Mouse (Mus musculus) ovary, adult 2 months (tissue): ENCODE data around the gene Calcr. TPM values are rescaled to one million over a fixed set of nuclear protein-coding genes. Genes with fewer than 3 reads are reported as not detected.

ENCODE experiments used
- polyA plus RNA-seq: library from polyadenylated mRNA; depleted of rRNA; stranded (reverse); fragments of >200 nt; gene quantifications from 2 replicates; pipeline ENCODE4 v1.2.3, GENCODE M21; 2012; rRNA removed

The Calcr gene
- polyA plus RNA-seq: not detected in 2 replicates

GRCm38 (mm10) chr6:3764230-3764764 lies at the start of gene Calcr:
Gene Calcr (minus strand): TSS chr6:3764714.

Other genes with a start within 250 kb of the Calcr start
- 1.1 and 1.6 TPM in 2 replicates for gene Tfpi2, start 224.2 kb upstream of the Calcr start, polyA plus RNA-seq
- not detected in 2 replicates for gene Gngt1, start 229.1 kb upstream of the Calcr start, polyA plus RNA-seq
- gene Gng11, start 239.2 kb upstream of the Calcr start, polyA plus RNA-seq: 10.6 and 12.9 TPM in 2 replicates